Mouse (Mus musculus) lung, postnatal 0 days (tissue): ENCODE measurements around the gene Atp13a2. TPM values are rescaled to one million over a fixed set of nuclear protein-coding genes. Genes with fewer than 3 reads are reported as not detected.

Experiments
- ATAC-seq: fragments of 200-750 bp; cut with Nextera tagmentation; 2 replicates; pipeline ENCODE4 v1.8.0; 2017; ENCODE audit warnings: moderate library complexity
- DNase-seq: peaks from one replicate; pipeline ENCODE4 v3.0.0-alpha.2; 2016; ENCODE audit warnings: low spot score
- H3K27ac ChIP-seq: fragments of 300-500 bp; sonication (generic); 2 replicates; pipeline ENCODE4 v1.5.1; 2014; ENCODE audit warnings: antibody characterized with exemption, mild to moderate bottlenecking, low read length, mixed read lengths
- H3K27me3 ChIP-seq: fragments of 300-500 bp; sonication (generic); replicated peaks from 2 replicates; pipeline ENCODE4 v1.6.1; 2014; ENCODE audit warnings: low read length, mixed read lengths; ENCODE audit not compliant: insufficient read depth
- H3K36me3 ChIP-seq: fragments of 300-500 bp; sonication (generic); 2 replicates; pipeline ENCODE4 v1.6.1; 2014; ENCODE audit warnings: low read length, mixed read lengths; ENCODE audit not compliant: insufficient read depth
- H3K4me1 ChIP-seq: fragments of 300-500 bp; sonication (generic); 2 replicates; pipeline ENCODE4 v1.6.1; 2014; ENCODE audit warnings: antibody characterized with exemption, low read depth, low read length, mixed read lengths; ENCODE audit not compliant: insufficient read depth
- H3K4me2 ChIP-seq: fragments of 300-500 bp; sonication (generic); replicated peaks from 2 replicates; pipeline ENCODE4 v1.6.1; 2014; ENCODE audit warnings: low read depth, mild to moderate bottlenecking, low read length, moderate library complexity, mixed read lengths
- H3K4me3 ChIP-seq: fragments of 300-500 bp; sonication (generic); 2 replicates; pipeline ENCODE4 v1.5.1; 2014; ENCODE audit warnings: low read depth, low read length
- H3K9ac ChIP-seq: fragments of 300-500 bp; sonication (generic); replicated peaks from 2 replicates; pipeline ENCODE4 v1.6.1; 2014; ENCODE audit warnings: low read depth, mild to moderate bottlenecking
- H3K9me3 ChIP-seq: fragments of 300-500 bp; sonication (generic); 2 replicates; pipeline ENCODE4 v1.6.1; 2016; ENCODE audit warnings: low read length, mixed read lengths
- CTCF ChIP-seq: IDR thresholded peaks from 2 replicates; pipeline ENCODE4 v1.5.1; 2016; ENCODE audit warnings: antibody characterized with exemption, mild to moderate bottlenecking
- EP300 ChIP-seq: IDR thresholded peaks from 2 replicates; pipeline ENCODE4 v1.6.1; 2016; ENCODE audit warnings: antibody characterized with exemption, mild to moderate bottlenecking, control low read depth
- WGBS: fragments of 180-500 bp; shearing (Covaris S2); extraction: QIAGEN DNeasy Blood & Tissue Kit; methylation state at CpG from one replicate; pipeline ENCODE4 v1.1.7; 2014; 5-methylcytosine and 5-hydroxymethylcytosine counted together
- polyA plus RNA-seq: library from polyadenylated mRNA; unstranded; fragments of >200 nt; fragmentation: Nextera tagmentation; extraction: Ambion mirVana; gene quantifications from 2 replicates; pipeline ENCODE4 v1.2.1, GENCODE M21; 2015

The Atp13a2 gene
- polyA plus RNA-seq, 1 experiment from 2014 or later = 34.2 TPM

GRCm38 (mm10) chr4:140961467-140962206 is 25.0 kb upstream of the Atp13a2 start:
- Histone ChIP-seq H3K4me3 (peak overlapping the region; percentile 88), H3K27ac (peak overlapping the region; percentile 82), H3K9ac (peak overlapping the region; percentile 93), H3K27me3 (no peaks in the 10 kb centered on the region), H3K9me3 (no peaks in the 10 kb centered on the region), H3K4me2 (peak overlapping the region; percentile 91), H3K36me3 (no peaks in the 10 kb centered on the region), H3K4me1 (peaks cover 11% of the 10 kb centered on the region; the same call in 1 of the 2 replicates)
- under 1% methylated on average over 38 of the region's 38 CpGs for WGBS
- TF ChIP-seq CTCF (no peak), EP300 (no peak; the same call in 1 of the 2 replicates)
- DNase-seq (peak; percentile 37), ATAC-seq (peak; percentile 14)

- H3K36me3 ChIP-seq = 0 out of 2 replicates have a peak, but pooled peaks cover 5% of the 10 kb centered on the region
- H3K4me3 ChIP-seq = peak overlapping the region; percentile 88
- H3K9ac ChIP-seq = peak overlapping the region; percentile 93
- ATAC-seq = no peak
- peak overlapping the region; percentile 91 for H3K4me2 ChIP-seq
- H3K27me3 ChIP-seq = no peaks in the 10 kb centered on the region
- H3K27ac ChIP-seq = peak overlapping the region; percentile 82
- no peak for DNase-seq
- peaks cover 11% of the 10 kb centered on the region; the same call in 1 of the 2 replicates for H3K4me1 ChIP-seq
- TF ChIP-seq EP300 = no peak
- TF ChIP-seq CTCF = no peak
- no peaks in the 10 kb centered on the region for H3K9me3 ChIP-seq
- 55% methylated on average over 8 of the region's 8 CpGs for WGBS
These were observed 24.3 kb upstream of the Atp13a2 start for GRCm38 (mm10) chr4:140962207-140962909.

GRCm38 (mm10) chr4:140962950-140963349 is 23.7 kb upstream of the Atp13a2 start:
- no peak overlapping the region for H3K4me2 ChIP-seq
- no peaks in the 10 kb centered on the region for H3K9me3 ChIP-seq
- TF ChIP-seq CTCF (no peak), EP300 (peak; percentile 59)
- no peak overlapping the region for H3K9ac ChIP-seq
- WGBS = 20% methylated on average over 5 of the region's 5 CpGs
- peak; percentile 93 for DNase-seq
- H3K27me3 ChIP-seq = no peaks in the 10 kb centered on the region
- ATAC-seq = peak; percentile 8; the same call in 1 of the 2 replicates
- peaks cover 11% of the 10 kb centered on the region; the same call in 1 of the 2 replicates for H3K4me1 ChIP-seq
- no peak overlapping the region for H3K4me3 ChIP-seq
- H3K36me3 ChIP-seq = 0 out of 2 replicates have a peak, but pooled peaks cover 9% of the 10 kb centered on the region
- peak overlapping the region; percentile 38; the same call in 1 of the 2 replicates for H3K27ac ChIP-seq

GRCm38 (mm10) chr4:140963941-140964597 is 22.6 kb upstream of the Atp13a2 start:
- Histone ChIP-seq H3K4me2 (no peak overlapping the region), H3K27me3 (no peaks in the 10 kb centered on the region), H3K4me1 (peaks cover 11% of the 10 kb centered on the region; the same call in 1 of the 2 replicates), H3K4me3 (no peak overlapping the region), H3K9ac (no peak overlapping the region), H3K9me3 (no peaks in the 10 kb centered on the region), H3K27ac (peak overlapping the region; percentile 21; the same call in 1 of the 2 replicates), H3K36me3 (0 out of 2 replicates have a peak, but pooled peaks cover 9% of the 10 kb centered on the region)
- ATAC-seq = no peak
- TF ChIP-seq CTCF (no peak), EP300 (no peak)
- WGBS = 66% methylated on average over 9 of the region's 9 CpGs
- DNase-seq = peak; percentile 73

GRCm38 (mm10) chr4:140964620-140965019 is 22.1 kb upstream of the Atp13a2 start:
- ATAC-seq (no peak), DNase-seq (peak; percentile 79)
- Histone ChIP-seq H3K9me3 (no peaks in the 10 kb centered on the region), H3K4me2 (no peak overlapping the region), H3K9ac (no peak overlapping the region), H3K27ac (no peak overlapping the region), H3K4me3 (no peak overlapping the region), H3K4me1 (peaks cover 11% of the 10 kb centered on the region; the same call in 1 of the 2 replicates), H3K36me3 (0 out of 2 replicates have a peak, but pooled peaks cover 10% of the 10 kb centered on the region), H3K27me3 (no peaks in the 10 kb centered on the region)
- 16% methylated on average over 7 of the region's 7 CpGs for WGBS
- TF ChIP-seq CTCF = peak; percentile 96
- no peak for TF ChIP-seq EP300
